Mouse (Mus musculus): ENCODE measurements around the gene Phb.

Phb gene

DNA sequence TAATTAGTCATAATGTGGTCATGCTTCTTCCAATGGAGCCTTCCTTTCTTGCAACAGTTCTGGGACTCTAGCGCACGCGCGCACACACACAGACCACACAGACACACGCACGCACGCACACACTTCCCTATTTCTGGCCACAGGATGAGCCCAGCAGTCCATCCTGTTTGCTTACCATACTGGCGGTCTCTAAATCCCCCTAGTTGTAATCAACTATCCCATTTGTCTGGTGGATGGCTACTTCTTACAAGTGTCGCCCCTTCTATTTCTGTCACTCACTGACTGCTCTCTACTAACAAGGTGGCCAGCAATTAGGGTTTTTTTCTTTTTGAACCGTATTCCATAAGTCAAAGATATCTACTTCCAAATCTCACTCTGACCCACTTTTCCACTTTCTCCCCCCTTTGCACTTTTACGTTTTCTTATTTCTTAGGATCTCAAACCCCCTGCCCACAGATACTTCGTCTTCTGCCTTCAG, 45.4 kb downstream of the Phb start:
- ATAC-seq (ENCODE audit: low TSS enrichment): 0 out of 2 replicates have a peak, but pooled peaks have one; percentile 18

DNA sequence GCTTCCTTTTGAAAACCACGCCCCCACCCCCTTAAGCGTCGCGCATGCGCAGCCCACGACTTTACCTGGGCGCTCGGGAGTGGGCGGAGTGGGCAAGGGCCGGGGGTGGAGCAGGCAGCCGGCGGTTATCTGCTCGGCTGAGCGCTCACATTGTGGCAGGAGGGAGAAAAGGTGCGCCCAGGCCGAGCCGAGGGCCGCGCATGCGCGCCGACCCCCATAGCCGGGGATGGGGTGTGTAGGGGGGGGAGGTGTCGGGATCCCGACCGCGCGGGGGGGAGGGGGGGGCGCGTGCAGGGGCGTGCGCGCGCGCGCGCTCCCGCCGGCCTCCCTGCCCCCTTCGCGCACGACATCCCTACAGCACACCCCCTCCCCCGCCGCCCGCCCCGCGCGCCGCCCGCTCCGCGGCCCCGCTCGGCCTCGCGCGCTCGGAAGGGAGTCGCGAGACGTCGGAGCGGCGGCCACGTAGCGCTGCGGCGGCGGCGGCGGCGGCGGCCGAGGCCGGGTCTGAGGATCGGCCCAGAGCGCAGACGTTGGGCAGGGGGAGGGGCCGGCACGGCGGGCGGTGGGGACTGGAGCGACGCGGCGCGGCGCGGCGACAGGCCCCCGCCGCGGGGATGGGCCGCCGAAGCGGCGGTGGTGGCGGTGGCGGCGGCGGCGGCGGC, 45.9 kb downstream of the Phb start, which contains the start of gene Zfp652:
Zfp652 (plus strand) TSS at position 111 of the 662 bp plus-strand sequence.
- peak; percentile 62 for ATAC-seq (ENCODE audit: low TSS enrichment)

DNA sequence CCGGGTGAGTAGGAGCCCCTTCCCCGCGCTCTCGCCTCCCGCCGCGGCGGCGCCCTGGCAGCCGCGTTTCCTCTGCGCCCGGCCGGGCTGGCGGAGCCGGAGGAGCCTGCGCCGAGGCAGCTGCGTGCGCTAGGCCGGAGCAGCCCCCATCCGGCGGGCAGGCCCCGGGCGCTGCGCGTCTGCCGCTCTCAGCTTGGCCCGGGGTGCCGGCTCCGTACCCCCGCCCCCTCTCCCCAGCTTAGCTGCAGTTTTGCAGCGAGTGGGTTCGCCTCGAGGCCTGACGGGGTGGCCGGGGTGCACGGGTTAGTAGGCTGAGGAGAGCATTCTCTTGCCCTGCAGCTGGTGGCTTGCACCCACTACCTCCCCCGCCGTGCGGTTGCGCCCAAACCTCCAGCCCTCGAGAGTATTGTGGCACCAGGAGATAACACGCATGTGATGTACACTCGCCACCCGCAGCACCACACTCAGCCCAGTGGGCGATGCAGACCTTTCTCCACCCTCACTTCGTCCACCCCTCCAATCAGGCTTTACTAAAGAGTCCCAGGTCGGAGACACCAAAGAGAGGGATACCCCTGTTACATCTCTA, 46.6 kb downstream of the Phb start:
- peak; percentile 45 for ATAC-seq (ENCODE audit: low TSS enrichment)

DNA sequence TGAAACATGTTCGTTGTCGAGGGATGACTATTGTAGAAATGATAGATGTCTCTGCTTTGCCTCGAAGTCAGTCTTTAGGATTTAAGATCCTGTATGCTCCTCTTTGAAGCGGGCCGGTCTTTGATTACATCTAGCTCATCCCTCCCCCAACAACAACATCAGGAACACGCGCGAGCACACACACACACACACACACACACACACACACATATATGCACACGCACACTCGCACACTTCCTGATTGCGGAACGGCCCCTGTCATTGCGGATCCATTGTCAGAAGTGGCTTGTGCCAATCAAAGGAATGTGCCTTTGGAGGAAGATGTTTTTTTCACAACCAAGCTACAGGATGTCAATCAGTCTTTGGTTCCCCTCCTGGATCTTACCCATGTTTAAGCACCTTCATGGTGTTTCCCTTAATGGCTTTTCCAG, 47.1 kb downstream of the Phb start:
- ATAC-seq (ENCODE audit: low TSS enrichment): no peak

DNA sequence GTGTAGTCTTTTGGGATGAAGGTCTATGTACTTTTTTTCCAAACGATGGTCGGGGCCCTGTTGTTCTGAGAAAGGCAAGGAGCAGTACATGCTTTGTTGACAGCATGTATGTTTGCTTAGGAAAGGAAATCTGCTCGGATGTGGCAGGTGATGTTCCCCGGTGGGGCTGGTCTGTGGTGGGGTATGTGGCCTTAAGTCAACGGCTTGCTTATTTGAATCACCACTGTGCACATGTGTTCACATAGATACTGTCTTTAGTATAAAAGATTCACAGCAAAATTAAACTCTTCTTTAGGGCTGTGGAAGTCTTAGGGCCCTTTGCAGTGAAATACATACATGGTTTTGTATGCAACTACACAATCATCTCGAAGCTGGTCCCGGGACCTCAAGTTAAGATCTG, 47.7 kb downstream of the Phb start:
- no peak for ATAC-seq (ENCODE audit: low TSS enrichment)

DNA sequence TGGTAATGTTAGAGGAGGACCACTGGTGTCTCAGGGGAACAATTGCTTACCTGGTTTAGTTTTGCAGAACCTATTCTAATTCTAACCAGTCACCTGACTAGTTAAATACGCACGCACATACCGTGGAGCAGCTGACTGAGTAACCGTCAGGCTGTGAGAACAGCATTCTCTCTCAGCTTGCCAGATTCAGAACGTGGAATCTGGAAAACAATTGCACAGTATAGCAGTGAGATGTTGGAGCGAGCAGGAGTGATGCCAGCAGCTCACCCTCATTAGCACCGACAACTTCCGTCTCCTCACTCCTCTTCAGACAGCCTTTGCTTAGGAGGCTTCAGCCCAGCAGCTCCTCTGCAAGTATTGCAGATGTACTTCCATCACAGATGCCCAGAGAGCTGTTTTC, 49.4 kb downstream of the Phb start:
- ATAC-seq (ENCODE audit: low TSS enrichment): 0 out of 2 replicates have a peak, but pooled peaks have one; percentile 15

DNA sequence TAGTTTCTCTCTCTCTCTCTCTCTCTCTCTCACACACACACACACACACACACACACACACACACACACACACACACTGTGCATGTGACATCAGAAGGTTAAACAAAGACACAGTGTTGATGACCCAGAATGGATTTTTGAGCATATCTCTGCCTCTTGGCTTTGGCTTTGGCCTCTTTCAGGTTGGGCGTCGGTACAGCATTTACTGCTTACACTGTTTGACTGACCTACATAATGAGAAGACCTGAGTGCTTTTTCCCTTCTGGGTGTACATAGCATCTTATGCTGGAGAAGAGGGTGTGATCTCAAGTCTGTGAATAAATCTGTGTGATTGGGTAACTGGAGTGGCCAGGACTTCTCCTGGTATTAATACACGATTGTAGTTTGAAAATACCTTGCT, 52.6 kb downstream of the Phb start:
- ATAC-seq (ENCODE audit: low TSS enrichment): no peak

DNA sequence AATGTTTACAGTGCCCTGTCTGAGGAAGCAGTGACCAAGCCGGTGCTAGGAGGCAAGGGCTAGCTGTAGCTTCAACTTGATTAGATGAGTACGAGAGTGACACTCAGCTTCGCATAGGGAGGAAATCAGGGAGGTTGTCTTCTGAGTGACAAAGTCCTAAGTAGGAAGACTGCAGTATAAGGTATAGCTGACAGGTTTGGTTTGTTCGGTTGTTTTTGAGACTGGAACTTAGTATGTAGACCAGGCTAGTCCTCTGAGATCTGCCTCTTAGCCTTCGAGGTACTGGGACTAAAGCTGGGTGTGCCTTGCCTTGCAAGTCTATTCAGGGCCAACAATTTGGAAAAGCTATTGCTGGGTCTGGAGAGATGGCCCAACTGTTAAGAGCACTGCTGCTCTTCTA, 56.5 kb downstream of the Phb start, which contains the start of gene B130006D01Rik:
B130006D01Rik (plus strand) TSS at position 301 of the 400 bp plus-strand sequence.
- no peak for ATAC-seq (ENCODE audit: low TSS enrichment)

DNA sequence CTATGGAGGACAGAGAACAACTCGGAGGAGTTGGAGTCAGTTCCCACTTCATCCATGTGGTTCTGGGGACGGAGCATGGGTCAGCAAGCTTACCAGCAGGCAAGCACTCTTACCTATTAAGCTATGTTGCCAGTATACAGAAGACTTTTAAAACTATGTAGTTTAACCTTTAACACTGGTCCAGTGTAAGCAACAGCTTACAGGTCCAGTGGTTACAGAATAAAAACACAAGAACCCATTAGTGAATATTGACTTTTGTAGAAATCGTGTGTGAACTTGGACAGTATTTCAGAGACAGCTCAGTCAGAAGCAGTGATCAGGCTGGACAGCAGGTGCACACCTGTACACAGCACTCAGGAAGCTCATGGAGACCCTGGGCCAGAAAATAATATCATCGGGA, 57.7 kb downstream of the Phb start:
- ATAC-seq (ENCODE audit: low TSS enrichment): no peak

DNA sequence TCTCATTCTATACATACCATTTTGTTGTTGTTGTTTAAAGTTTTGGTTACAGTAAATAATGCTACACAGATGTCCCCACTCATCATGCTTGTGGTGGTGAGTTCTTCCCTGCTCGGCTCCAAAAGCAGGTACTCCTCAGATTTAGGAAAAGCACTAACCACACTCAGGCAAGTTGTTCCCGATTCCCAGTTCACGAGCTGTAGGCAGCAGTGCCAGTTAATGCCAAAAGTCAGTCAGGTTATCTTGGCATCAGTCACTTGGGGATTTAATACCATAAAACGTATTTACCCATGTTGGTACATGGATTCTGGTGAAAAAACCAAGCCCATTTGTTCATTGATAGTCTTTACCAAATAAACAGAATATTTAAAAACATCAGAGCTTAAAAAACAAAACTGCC, 59.4 kb downstream of the Phb start:
- no peak for ATAC-seq (ENCODE audit: low TSS enrichment)

DNA sequence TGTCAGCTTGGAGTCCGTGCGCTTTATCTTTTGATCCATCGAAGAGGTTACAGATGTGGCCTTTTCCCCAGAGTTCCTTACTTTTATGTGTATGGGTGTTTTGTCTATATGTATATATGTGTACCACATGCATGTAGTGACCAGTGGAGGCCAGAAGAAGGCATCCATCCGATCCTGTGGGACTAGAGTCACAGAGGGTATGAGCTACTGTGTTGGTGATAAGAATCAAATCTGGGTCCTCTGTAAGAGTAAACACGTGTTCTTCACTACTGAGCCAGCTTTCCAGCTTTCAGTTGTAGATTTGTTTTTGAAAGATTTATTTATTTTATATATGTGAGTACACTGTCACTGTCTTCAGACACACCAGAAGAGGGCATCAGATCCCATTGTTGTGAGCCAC, 61.2 kb downstream of the Phb start:
- no peak for ATAC-seq (ENCODE audit: low TSS enrichment)

DNA sequence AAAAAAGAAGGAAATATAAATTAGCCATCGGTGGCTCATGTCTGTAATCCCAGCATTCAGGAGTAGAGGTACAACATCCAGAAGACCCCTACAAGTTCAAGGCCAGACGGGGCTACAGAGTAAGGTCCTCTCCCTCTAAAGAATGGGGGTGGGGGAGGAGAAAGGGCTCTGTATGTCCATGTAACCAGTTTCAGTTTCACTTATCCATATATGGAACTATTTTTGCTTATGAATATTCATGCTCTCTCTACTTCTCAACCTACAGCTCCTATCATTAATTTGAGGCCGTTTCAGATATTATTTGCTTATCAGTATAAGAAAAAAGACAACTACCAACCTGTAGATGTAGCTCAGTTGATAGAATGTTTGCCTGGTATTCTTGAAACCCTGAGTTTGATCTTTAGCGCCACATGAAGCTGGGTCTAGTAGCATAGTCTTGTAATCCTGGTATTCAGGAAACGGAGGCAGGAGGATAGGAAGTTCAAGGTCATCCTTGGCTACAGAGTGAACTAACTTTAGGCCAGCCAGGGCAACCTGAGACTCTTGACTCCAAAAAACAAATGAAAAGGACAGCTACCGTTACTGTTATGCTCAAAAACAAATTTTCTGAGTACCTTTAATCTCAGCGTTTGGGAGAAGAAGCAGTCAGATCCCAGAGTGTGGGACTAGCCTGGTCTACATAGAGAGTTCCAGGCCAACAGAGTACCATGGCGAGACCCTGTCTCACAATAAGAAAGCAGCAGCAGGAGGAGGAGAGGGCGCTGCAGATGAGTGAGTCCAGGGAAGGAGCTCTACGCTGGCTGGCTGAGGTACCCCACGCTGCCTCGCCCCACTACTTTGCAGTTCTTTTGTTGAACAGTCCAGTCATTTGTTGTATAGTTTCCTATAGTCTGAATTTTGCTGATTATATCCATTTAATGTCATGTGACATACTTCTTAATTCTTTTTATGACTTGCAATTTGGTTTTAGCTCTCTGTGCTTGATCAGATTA, 62.5 kb downstream of the Phb start:
- ATAC-seq (ENCODE audit: low TSS enrichment): no peak
